Mouse (Mus musculus): Measurements from ENCODE around the gene Lrit3.
A peak's percentile ranks its signal among the peaks of the same experiment; 100 is the strongest.

The Lrit3 gene

DNA sequence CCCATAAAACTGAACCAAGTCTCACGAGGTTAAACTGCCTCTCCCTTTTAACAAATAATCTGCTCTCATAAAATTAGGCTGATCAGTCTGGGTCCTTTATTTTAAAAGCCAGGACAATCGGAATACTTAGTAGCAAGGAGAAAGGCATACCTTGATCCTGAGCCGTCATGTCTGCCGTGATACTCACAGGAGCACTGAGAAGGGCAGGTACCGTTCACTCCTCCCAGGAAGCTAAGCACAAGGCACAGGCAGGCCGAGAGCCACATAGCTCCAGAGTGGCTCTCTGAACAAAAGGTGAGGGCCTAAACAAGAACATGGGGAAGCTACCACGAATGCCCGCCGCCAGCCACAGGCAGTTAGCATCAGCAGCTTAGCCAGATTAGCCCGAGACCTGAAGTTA lies at the start of gene Lrit3:
Lrit3 (minus strand) TSS at position 266 of the 400 bp plus-strand sequence.
- DNase-seq (ENCODE audit: low read depth in 1 of 2, low spot score in 2 of 2), result no peak

DNA sequence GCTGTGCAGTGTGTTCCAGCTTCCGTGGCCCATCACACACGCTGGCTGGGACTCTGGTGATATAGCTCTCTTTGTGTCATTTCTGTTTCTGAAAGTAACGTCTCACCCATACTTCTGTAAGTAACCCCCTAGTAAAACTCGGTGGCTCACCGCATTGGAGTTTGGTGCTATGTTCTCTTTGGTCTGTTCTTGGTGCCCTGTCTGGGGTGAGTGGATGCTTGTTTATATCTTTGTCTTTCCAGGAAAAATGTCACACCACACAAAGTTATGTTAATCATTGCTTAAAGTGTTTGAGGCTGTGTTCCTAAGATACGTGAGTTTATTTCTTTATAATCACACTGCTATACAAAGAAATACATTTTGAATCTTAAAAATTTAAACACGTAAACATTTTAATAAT lies 43.0 kb upstream of the Lrit3 start:
- no peak for DNase-seq (ENCODE audit: low read depth in 1 of 2, low spot score in 2 of 2)

DNA sequence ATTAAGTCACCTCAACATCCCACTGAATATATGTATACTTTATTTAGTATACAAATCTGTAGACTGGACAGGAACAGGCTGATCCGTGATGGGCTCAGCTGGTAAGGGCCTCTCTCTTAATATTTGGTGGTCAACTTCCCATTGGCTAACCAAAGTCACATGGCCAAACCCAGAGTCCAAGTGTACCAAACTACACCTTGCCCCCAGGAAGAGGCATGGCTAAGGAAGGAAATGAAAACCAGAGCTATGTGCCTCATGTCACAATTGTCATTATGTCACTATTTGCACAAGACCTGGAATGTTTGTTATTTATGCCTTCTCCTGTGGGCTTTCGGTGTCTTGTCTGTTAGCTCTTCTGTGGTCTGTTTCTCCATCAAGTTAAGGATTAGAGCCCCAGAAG lies 42.0 kb upstream of the Lrit3 start:
- no peak for DNase-seq (ENCODE audit: low read depth in 1 of 2, low spot score in 2 of 2)

DNA sequence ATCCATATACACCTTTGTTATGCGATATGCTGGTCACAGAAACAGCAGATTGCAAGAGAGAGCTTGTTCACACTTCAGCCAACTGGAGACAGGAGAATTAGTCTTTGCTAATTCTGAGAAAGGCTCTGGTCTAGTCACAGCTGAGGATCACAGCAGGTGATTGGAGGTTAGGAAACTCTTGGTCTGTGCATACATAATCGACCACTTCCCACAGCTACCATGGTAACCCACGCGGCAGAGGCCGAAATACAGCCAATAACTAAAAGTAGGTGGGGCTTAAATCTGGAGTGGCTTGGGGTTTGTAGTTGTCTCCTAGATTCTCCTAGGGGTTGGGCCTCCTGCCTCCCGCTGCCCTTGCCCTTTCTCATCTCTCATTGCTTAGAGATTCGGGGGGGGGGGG lies 34.2 kb upstream of the Lrit3 start:
- no peak for DNase-seq (ENCODE audit: low read depth in 1 of 2, low spot score in 2 of 2)

DNA sequence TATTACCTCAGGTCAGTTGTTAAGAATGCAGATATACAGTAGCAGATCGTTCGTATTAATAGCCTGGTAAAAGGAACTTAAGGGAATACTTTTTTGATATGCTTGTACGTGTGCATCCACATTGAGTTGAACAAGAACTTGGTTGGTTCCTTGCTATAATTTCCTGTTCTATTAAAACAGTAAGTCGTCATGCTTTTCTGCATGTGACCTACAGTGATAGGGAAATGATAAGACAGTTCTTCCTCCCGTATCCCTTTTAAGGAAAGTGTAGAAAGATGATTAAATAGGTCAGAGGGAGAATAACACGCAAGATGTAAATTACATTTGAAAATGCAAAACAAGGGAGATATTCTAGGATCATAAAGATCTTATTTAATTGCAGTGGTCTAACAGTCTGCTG lies 33.1 kb upstream of the Lrit3 start:
- DNase-seq (ENCODE audit: low read depth in 1 of 2, low spot score in 2 of 2), result no peak

DNA sequence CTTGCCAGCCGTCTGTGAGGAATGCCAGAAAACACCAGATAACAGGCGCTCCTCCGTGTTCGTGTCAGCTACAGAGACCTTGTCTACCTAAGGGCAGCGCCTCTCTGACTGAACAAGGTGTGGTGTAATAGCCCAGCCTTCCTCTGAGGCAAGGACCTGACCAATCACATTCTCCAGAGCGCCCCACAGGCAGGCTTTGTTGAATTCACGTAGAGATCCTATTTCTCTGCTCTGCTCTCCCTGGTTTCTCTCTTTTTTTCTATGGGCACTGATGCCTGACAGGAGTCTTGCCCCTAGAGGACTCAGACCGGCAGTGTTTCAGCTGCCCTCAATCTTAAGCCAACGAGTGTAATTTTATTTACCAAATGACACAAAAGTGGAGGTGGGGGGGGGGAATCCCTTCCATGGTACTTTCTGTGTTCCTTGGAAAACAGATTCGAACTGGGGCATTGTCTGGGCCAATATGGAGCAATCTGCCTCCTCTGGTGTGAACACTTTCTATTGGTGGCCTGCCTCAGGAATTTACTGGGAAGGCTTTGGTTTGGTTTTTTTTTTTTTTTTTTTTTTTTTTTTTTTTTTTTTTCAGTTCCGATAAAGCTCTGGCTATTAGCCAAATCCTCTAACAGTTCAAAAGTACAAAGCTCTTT lies 32.3 kb upstream of the Lrit3 start:
- no peak for DNase-seq (ENCODE audit: low read depth in 1 of 2, low spot score in 2 of 2)

DNA sequence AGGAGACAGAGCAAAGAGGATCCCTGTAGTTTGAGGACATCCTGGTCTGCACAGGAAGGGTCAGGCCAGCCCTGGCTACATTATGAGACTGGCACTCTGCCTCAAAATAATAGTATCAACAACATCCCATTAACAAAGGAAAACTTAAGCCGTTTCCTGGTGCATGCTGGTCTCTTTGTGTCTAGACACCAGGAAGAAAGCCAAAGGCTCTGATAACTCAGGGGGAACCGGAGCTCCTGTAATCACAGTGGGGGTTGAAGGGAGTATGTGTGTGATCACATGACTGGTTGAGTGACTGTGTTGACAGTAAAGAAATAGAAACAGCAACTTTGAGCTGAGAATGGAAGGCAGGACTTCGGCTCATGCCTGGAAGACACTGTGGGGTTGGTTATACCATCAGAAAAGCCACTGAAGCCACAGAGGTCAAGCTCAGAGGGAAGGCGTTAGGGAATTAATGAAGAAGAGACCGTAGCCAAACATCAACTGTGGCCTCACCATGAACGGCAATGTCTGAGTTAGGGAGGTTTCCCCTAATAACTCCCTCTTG lies 31.6 kb upstream of the Lrit3 start, which contains the start of gene Cfi:
Cfi (plus strand) TSS at position 497 of the 547 bp plus-strand sequence.
- no peak for DNase-seq (ENCODE audit: low read depth in 1 of 2, low spot score in 2 of 2)

DNA sequence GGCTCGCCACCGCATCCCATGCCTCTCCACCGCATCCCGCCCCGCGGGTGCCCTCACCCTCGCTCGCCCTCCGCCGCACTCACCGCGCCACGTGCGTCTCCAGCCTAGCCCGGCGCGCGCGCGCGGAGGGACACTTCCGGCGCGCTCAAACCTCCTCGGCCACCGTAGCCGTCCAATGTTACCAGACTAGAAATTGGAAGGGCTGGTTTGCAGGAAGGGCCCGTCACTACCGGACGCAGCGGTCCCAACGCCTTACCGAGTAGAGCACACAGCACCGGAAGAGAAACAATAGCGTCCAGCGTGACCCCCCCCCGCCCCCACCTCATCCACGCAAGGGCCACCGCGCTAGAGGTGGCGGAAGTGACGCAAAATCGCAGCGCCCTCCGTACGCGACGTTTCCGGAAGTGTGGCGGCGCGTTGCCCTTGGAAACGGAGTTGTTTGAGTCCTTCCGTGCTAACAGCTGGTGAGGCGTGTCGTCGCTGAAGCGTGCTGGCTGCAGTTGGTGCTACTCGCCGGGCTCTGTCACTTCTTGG lies 27.3 kb upstream of the Lrit3 start, which contains the start of gene Gar1:
Gar1 (minus strand) TSS at position 362 of the 534 bp plus-strand sequence.
- DNase-seq (ENCODE audit: low read depth in 1 of 2, low spot score in 2 of 2), result peak; percentile 78 to 89

DNA sequence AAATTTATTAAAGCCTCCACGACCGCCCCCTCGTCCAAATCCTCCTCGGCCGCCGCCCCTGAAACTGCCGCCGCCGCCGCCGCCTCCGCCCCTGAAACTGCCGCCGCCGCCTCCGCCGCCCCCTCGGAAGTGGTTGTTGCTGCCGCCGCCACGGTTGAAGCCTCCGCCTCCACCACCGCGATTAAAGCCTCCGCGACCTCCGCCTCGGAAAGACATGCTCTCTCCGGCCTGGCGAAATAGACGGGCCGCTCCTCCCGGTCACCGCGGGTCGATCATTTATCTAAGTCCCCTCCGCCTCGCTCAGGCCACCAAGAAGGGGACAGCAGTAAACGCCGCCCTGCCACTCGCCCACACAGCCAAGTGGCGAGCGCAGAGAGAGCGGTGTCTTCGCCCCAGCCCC lies 26.8 kb upstream of the Lrit3 start:
- peak in 1 of 2 experiments; percentile 2 for DNase-seq (ENCODE audit: low read depth in 1 of 2, low spot score in 2 of 2)

DNA sequence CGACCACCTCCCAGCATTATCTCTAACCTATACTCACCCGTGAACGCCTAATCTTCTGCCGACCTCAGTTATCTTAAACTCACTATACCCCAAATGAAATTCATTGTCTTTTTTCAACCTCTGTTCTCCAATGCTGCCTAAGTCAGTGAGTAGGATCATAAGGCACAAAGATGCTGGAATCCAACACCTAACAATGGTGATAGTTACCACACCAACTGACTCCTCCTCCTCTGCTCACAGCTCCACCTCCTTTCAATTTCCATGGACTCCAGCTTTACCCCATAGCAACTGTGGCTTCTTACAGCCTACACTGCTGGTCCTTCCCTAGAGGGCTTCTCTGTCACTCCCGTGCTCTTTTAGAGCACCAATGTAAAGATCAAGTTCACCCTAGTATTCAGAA lies 23.9 kb upstream of the Lrit3 start:
- no peak for DNase-seq (ENCODE audit: low read depth in 1 of 2, low spot score in 2 of 2)

DNA sequence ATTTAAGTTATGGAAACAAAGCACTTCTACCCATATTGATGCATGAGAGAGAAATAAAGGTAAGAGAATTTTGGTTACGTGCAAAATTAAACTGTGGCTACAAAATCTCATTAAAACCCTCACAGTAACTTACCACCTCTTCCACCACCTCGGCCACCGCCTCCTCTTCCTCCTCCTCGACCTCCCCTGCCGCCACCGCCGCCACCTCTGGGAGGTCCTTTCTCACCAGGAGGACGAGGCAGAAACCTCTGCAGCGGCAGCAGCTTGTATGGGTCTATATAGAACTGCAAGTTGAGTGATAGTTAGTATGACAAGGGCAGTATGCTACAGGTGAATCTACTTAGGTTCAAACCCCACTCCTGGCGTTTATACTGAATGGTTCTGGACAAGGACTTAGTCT lies 22.9 kb upstream of the Lrit3 start:
- DNase-seq (ENCODE audit: low read depth in 1 of 2, low spot score in 2 of 2), result no peak

DNA sequence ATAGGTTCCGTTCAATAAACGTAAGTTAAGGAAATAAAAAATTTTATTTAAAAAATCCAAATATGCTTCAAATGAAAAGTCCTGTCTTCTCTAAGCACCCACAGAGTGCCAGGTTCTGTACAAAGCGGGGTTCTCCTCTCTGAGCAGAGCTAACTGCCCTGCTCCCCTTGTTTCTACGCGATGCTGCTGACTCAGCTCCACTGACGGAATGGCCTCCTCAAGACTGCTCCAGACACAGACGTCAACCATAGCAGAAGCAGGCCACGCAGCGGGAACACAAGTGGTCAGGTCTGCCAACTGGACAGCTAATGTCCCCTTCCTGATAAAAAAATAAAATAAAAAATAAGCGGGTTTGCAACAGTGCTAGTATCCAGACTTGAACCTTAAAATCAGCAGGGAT lies 21.1 kb upstream of the Lrit3 start:
- no peak for DNase-seq (ENCODE audit: low read depth in 1 of 2, low spot score in 2 of 2)

DNA sequence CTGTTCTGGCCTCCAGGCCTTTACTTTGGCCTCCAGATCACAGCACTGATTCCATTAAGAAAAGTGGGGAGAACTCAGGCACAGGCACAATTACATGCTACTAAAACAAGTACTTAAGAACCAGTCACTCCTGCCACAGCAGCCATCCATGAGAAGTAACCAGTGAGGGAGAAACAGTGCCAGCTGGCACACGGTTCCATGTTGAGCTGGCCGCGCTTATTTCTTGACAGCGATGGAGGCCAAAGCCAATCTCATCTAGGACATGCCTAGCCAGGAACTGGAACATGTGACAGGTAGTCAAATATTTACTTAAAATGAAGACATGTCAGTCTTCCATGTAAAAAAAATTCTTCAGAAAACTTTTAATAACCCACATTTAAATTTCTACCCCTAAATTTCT lies 20.3 kb upstream of the Lrit3 start:
- no peak for DNase-seq (ENCODE audit: low read depth in 1 of 2, low spot score in 2 of 2)

DNA sequence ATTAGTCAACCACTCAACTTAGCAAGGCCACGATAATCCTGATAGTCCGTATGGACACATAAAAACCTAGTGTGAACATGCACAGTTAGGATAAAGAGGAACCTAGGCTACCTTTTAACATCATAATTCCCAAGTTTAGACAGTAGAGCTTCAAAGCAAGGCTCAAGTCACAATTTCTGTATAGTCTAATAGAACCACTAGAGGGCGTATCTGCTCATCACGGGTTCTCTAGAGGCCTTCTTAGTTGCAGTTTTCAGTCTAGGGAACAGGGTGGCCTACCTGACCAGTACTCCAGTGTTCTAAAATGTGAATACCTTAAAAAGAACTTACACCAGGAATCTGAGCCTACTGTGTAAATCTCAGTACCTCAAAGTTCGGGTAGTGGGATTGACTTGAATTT lies 19.5 kb upstream of the Lrit3 start:
- DNase-seq (ENCODE audit: low read depth in 1 of 2, low spot score in 2 of 2), result no peak

DNA sequence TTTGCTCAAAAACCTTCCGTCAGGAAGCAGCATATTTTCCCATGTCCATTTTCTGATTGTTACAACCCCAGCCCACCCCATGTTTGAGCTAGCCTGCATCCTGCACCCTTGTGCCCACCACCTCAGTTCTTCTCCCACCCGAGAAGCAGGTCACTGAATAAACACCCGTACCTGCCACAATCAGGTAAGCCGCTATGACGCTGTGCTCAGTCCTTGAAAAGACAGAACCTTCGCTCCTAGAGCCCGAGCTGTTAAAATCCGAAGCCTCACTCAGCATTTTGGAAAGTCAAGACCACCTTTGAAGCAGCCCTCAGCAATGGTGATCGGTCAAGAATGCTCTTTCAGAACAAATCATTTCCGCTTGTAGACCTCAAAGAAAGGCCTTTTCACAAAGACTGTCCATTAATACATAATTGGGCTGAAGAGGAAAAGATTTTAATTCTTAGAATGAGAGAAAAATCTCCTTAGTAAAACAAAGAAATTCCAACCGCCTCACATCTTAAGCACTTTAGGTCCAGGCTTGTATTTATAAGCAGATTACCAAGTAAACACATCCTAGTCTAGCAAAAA lies 18.5 kb upstream of the Lrit3 start, which contains the start of gene Rrh:
Rrh (minus strand) TSS at position 382 of the 570 bp plus-strand sequence.
- no peak for DNase-seq (ENCODE audit: low read depth in 1 of 2, low spot score in 2 of 2)

DNA sequence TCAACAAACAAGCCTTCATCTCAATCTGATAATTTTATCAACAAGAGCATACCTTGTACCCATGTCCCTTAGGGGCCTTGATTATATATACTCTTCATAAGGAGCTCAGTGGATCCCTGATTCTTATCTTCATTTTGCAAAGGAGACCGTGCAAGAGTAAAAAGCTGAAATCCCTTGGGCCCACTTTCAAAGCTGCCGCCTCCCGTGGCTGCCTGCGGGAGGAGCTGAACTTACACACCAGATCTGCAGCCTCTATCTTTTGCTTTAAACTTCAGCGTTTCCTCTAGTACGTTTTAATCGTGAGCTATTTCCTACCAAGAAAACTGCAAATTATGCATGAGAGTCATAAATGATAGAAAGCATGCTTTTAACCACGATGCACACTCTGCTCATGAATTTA lies 17.9 kb upstream of the Lrit3 start:
- no peak for DNase-seq (ENCODE audit: low read depth in 1 of 2, low spot score in 2 of 2)

DNA sequence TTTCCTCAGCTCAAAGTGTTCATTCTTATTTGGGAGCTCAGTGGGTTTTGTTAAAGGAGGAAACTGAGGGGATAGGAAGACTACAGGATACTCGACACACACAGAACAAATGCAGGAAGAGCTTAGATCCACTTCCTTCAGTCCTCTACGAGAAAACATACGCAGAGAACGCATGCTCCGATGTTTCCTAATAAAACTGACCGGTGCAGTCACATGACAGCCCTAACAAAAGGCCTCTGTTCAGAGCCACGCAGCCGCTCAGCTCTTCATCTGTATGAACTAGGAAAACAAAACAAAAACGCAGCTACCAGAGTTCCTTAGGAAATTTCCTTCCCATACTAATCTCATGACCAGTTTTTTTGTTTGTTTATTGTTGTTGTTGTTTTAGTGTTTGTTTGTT lies 17.0 kb upstream of the Lrit3 start:
- DNase-seq (ENCODE audit: low read depth in 1 of 2, low spot score in 2 of 2), result no peak

DNA sequence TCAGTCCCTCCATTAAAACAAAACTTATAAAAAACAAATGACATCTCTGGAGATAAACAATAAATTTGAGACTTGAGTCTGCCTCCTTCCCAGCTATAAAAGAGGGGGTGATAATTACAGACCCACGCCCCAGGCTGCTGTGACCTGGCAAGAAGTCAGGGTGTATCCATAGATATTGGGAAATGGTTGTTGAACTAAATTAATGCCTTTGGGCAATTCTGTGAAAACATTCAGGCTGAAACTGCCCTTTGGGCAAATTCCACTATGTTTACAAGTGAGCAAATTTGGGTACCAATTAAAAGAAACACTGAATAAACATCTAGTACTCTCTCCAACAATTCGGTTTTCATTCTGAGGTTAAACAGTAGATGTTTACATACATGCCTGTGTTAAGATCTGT lies 4.8 kb downstream of the Lrit3 start:
- no peak for DNase-seq (ENCODE audit: low read depth in 1 of 2, low spot score in 2 of 2)

DNA sequence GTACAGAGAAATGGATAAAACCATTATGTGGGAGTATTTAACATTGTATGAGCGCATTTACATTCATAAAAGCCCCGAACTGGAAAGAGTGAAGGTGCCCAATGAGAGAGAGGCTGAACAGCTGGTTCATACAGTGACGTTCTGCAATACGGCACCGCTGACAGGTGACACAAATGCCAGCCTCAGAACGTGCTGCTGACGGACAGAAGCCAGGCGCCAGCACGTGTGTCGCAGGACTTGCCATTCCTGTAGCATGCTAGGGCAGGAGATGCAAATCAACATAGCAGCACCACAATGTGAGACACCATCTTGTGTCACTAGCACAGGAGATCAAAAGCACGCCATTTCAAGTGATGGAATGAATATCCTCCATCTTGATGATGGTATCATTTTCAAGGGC lies 5.3 kb downstream of the Lrit3 start:
- no peak for DNase-seq (ENCODE audit: low read depth in 1 of 2, low spot score in 2 of 2)

DNA sequence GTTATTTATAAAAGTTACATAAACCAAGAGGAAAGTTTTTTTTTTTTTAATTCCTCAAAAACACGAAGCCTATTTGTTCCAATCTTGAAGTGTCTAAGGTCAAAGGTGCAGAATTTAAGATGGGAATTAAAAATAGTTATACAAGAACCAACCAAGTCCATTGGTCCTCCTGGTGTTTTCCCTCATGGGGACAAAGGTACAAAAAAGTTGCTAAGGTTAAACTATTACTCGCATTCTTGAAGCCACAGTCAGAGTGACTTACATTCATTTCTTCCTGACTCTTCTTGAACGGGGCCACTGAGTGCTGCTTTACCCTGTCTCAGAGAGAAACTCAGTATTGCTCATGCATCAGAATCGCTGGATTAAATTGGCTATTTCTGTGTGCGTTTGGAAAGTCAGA lies 6.5 kb downstream of the Lrit3 start:
- no peak for DNase-seq (ENCODE audit: low read depth in 1 of 2, low spot score in 2 of 2)

DNA sequence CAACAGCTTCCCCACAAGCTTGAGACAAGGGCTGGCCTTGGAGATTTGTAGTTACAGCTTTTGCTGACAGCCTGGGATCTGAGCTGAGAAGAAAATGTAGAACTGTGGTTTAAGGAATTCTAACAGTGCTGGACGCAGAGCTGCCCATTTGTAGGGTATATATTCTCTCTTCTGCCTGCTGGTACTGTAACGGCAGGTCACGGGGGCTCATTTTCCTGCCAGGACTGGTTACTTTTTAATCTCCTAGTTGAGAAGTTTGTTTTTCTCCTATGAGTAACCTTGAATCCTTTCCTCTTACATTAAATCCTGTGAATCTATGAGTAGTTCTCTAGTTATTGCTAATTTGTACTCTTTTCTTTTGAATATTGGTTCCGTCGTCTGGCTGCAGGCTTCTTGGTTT lies 10.0 kb downstream of the Lrit3 start:
- DNase-seq (ENCODE audit: low read depth in 1 of 2, low spot score in 2 of 2), result no peak

DNA sequence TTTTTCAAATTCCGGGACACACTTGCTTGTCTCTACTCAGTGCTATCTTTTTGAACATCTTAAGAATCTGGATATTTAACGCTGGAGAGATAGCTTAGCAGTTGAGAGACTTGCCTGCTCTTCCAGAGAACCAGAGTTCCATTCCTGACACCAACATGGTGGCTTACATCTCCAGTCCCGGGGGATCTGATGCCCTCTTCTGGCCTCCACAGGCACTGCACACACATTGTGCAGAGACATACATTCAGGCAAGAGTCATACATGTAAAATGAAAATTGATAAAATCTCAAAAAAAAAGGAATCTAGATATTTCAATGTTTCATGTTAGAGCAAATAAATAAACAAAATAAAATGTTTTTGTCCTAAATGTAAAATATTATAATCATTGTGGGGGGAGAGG lies 21.1 kb downstream of the Lrit3 start:
- DNase-seq (ENCODE audit: low read depth in 1 of 2, low spot score in 2 of 2), result no peak

DNA sequence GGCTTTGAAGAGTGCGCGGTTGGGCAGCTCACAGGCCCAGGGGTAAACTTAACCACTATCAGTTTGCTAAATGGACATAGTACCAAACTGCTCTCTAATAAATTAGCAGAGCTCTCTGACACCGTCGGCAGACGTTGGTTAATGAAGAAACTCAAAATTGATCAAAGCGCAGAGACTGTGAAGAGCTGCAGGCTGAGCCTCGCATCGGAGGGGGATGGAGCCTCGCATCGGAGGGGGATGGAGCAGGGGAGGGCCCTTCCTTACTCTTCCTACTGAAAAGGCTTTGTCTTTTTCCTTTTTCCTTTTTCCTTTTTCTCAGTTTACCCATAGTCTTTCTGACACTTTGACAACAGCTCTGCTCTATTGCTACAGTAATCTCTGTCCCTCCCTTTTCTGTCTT lies 22.4 kb downstream of the Lrit3 start:
- DNase-seq (ENCODE audit: low read depth in 1 of 2, low spot score in 2 of 2), result no peak

All from monocyte, adult 2 months (primary cell).